Mouse (Mus musculus): ENCODE measurements around the gene Ptch1.

Ptch1 gene

DNA sequence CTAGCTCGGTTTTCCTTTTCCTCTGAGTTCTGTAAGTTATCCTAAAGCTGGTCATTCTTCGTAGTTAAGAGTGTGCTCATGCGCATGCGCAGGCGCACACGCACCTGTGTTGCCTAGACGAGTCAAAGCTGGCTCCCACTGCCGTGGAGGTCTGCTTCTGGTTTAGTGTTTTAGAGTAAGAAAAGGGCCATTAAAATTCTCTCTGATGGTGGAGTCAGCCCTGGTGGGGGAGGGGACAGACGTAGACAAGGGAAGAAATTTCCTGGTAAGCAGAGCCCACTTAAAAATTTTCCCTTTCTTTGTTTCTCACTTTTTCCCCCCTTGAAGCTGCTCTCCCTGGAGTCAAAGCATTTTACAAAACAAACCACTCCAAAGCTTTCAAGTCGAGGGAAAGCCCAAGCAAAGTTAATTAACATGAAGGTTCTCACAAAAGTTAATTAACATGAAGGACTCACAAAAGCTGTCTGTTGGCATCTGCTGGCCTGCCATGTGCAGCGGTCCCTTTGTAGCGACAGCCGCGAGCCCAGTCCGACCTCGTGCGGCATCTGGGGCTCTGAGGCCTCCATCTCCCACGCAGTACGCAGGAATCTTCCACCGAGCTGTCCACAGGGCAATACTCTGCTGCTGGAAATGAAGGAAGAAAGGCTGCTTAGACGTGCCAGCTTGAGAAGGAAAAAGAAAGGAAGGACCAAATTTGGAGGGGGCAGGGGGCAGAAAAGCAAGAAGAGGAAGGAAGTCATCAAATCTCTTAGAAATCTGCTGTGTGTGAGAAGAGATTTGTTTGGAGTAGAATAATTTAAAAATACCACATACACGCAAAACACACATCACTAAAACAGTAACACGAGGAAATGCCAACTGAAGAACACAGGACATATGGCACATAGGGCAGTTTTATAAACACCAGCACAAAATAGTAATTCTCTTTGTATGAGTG lies 76.5 kb downstream of the Ptch1 start, which contains the start of gene Fancc:
Gene Fancc, minus strand, starts transcription at position 633 of the 937 bp plus-strand sequence.
- no peak for DNase-seq (ENCODE audit: low read depth, low spot score)

- DNase-seq (ENCODE audit: low read depth, low spot score) = no peak
Measured at GRCm38 (mm10) chr13:63487707-63488042, 85.7 kb downstream of the Ptch1 start.

GRCm38 (mm10) chr13:63486791-63487706 lies 86.3 kb downstream of the Ptch1 start:
- DNase-seq (ENCODE audit: low read depth, low spot score) = no peak

- DNase-seq (ENCODE audit: low read depth, low spot score) = no peak
Measured at GRCm38 (mm10) chr13:63475356-63475755, 98.0 kb downstream of the Ptch1 start.

All from telencephalon, adult 2 months (tissue).